Mouse (Mus musculus) adrenal gland, postnatal 0 days (tissue): Measurements from ENCODE around the gene Magea10. TPM values are rescaled to one million over a fixed set of nuclear protein-coding genes. Genes with fewer than 3 reads are reported as not detected.

Source experiments
- polyA plus RNA-seq: library from polyadenylated mRNA; unstranded; fragments of >200 nt; fragmentation: Nextera tagmentation; extraction: Ambion mirVana; gene quantifications from 2 replicates; pipeline ENCODE4 v1.2.1, GENCODE M21; 2015

The Magea10 gene
- not detected in 2 replicates for polyA plus RNA-seq

GRCm38 (mm10) chrX:72386758-72387157 lies at the start of gene Magea10:
Gene Magea10, minus strand, starts transcription at chrX:72386858.

Other genes starting within 250 kb of the Magea10 start
- gene Magea4, start 164.8 kb downstream of the Magea10 start, polyA plus RNA-seq: not detected in 2 replicates
- gene Gabre, start 112.1 kb downstream of the Magea10 start, polyA plus RNA-seq: 2.0 and 2.4 TPM in 2 replicates